In the genomic region with DNA sequence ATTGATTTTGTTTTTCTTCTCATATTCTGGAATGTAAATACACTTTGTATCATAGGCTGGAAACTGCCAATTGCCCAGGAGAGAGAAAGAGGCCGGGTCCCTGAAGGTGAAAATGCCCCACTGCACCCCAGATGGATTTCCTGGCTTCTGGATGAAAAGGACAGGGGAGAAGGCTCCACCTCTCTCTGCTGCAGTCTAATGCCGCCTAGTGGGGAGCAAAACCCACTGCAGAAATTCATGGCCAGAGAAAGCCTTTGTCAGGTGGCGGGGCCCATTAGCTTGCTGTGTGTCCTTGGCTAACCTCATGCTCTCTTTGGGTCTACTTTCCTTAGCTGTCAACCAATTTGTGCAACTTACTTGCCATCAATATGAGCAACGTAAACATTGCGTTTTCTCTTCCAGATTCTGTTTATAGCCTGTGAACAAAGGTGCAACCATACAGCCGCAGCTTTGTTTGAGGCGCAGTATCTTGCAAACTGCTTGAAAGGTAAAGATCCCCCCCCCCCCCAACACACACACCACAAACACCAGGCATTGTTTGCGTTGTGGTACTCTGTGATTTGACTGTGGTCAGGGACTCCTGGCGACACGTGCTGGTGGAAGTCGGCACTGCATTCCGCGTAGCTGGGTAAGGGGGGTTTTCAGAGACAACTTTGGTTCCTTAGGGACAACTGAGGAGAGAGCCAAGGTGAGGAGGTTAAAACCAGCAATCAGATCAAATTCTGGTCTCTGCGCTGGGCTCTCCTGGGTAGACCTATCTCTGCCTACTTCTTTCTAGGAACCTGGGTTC, we compare ENCODE assay signal across 9 mouse cellular contexts. TPM values are rescaled to one million over a fixed set of nuclear protein-coding genes. Genes with fewer than 3 reads are reported as not detected.
A peak's percentile ranks its signal among the peaks of the same experiment; 100 is the strongest.
DNase-seq lines count a peak whose midpoint lies in the region; ATAC-seq and TF ChIP-seq lines count a peak whose summit lies in the region.
"Had no signal": no experiment of that assay in that cellular context is flagged by ENCODE, and none has a peak within 500 bp of the region (broad histone marks: within the 10 kb centered on the region; RNA-seq: fewer than 3 reads in every experiment).

No protein-coding gene starts in this region.

- 43% methylated on average over 14 of the region's 14 CpGs for WGBS in kidney, adult 2 months
- WGBS in kidney, embryonic 16.5 days, result 43% methylated on average over 14 of the region's 14 CpGs
- 41% methylated on average over 14 of the region's 14 CpGs for WGBS in lung, adult 2 months

- no peak overlapping the region for H3K9ac ChIP-seq in kidney, embryonic 16.5 days (replicated peaks; ENCODE audit: low read length)
- H3K9ac ChIP-seq in ES-Bruce4 (ENCODE audit: low read depth, poor library complexity, severe bottlenecking), result no peak overlapping the region

- no peak overlapping the region for H3K27ac ChIP-seq in kidney, adult 2 months (ENCODE audit: insufficient read depth, low read depth, low read length)
- no peak overlapping the region for H3K27ac ChIP-seq in kidney, embryonic 16.5 days (ENCODE audit: low read length)
- H3K27ac ChIP-seq in ES-Bruce4 (ENCODE audit: insufficient read depth, low read length), result no peak overlapping the region
- H3K27ac ChIP-seq: macrophage had no signal

- peak; percentile 84 for TF ChIP-seq CTCF in kidney, adult 2 months (conservative IDR thresholded peaks at IDR 0.05; ENCODE audit: insufficient read depth, insufficient read length, low read depth, low read length)
- TF ChIP-seq CTCF in ES-Bruce4 (IDR thresholded peaks at IDR 0.05; ENCODE audit: low read depth, low read length), result peak; percentile 85
- peak; percentile 78 for TF ChIP-seq CTCF in lung, adult 2 months (IDR thresholded peaks at IDR 0.05; ENCODE audit: insufficient read depth, low read length)

- no peaks in the 10 kb centered on the region for H3K27me3 ChIP-seq in kidney, adult 2 months (replicated peaks; ENCODE audit: control insufficient read depth, insufficient read depth, low read length)
- H3K27me3 ChIP-seq in kidney, embryonic 16.5 days (ENCODE audit: insufficient read depth, low read length), result no peaks in the 10 kb centered on the region
- H3K27me3 ChIP-seq in ES-Bruce4 (ENCODE audit: control insufficient read depth, insufficient read depth, low read length, poor library complexity, severe bottlenecking), result no peaks in the 10 kb centered on the region

- TF ChIP-seq EP300 in ES-Bruce4 (IDR thresholded peaks at IDR 0.05; ENCODE audit: insufficient read depth, low read depth, low read length), result no peak

- no peaks in the 10 kb centered on the region for H3K36me3 ChIP-seq in kidney, adult 2 months (ENCODE audit: control insufficient read depth, insufficient read depth, low read length)
- no peaks in the 10 kb centered on the region for H3K36me3 ChIP-seq in kidney, embryonic 16.5 days (ENCODE audit: insufficient read depth, low read length)
- H3K36me3 ChIP-seq in ES-Bruce4 (ENCODE audit: control insufficient read depth, insufficient read depth, low read length, poor library complexity, severe bottlenecking), result no peaks in the 10 kb centered on the region

- TF ChIP-seq POLR2A in kidney, adult 2 months (IDR thresholded peaks at IDR 0.05; ENCODE audit: low read depth, low read length), result no peak
- no peak for TF ChIP-seq POLR2A in ES-Bruce4 (IDR thresholded peaks at IDR 0.05; ENCODE audit: insufficient read depth, low read length)
- no peak for TF ChIP-seq POLR2A in lung, adult 2 months (IDR thresholded peaks at IDR 0.05; ENCODE audit: borderline replicate concordance, extremely low read depth, low read depth, low read length)

- DNase-seq in kidney, adult 2 months, result peak; percentile 78
- peak; percentile 35 for DNase-seq in adrenal gland, postnatal 25 days
- peak; percentile 48 for DNase-seq in lung, adult 2 months
- no peak for DNase-seq in layer of hippocampus, postnatal 36 days
- DNase-seq in left cerebral cortex, adult 11 months (ENCODE audit: low spot score), result no peak

- H3K4me2 ChIP-seq in kidney, embryonic 16.5 days (replicated peaks; ENCODE audit: low read depth, low read length), result no peak overlapping the region

- peaks cover 12% of the 10 kb centered on the region for H3K4me1 ChIP-seq in kidney, adult 2 months (ENCODE audit: control insufficient read depth, insufficient read depth, low read length)
- 0 out of 2 replicates have a peak, but pooled peaks cover 5% of the 10 kb centered on the region for H3K4me1 ChIP-seq in kidney, embryonic 16.5 days (ENCODE audit: insufficient read depth, low read length)
- peaks cover 3% of the 10 kb centered on the region for H3K4me1 ChIP-seq in ES-Bruce4 (ENCODE audit: control insufficient read depth, insufficient read depth, low read length)
- H3K4me1 ChIP-seq in lung, adult 2 months (ENCODE audit: control insufficient read depth, insufficient read depth, low read length), result peaks cover 2% of the 10 kb centered on the region

- H3K9me3 ChIP-seq in kidney, embryonic 16.5 days (ENCODE audit: low read length), result no peaks in the 10 kb centered on the region
- H3K9me3 ChIP-seq in ES-Bruce4 (replicated peaks; ENCODE audit: control insufficient read depth, insufficient read depth, low read length, poor library complexity, severe bottlenecking), result no peaks in the 10 kb centered on the region

- no peak for ATAC-seq in kidney, embryonic 16.5 days (ENCODE audit: low FRiP score, low TSS enrichment)
- no peak for ATAC-seq in monocyte, adult 5-6 weeks (replicated peaks; ENCODE audit: insufficient number of reproducible peaks, low FRiP score, low TSS enrichment, poor library complexity, severe bottlenecking)

- H3K4me3 ChIP-seq in kidney, adult 2 months (ENCODE audit: insufficient read depth, low read depth, low read length), result no peak overlapping the region
- no peak overlapping the region for H3K4me3 ChIP-seq in kidney, embryonic 16.5 days (ENCODE audit: low read length)
- no peak overlapping the region for H3K4me3 ChIP-seq in ES-Bruce4 (ENCODE audit: low read depth, low read length)
- H3K4me3 ChIP-seq in lung, adult 2 months (replicated peaks; ENCODE audit: extremely low read depth, low read depth, low read length), result no peak overlapping the region

RNA-seq across cellular contexts. Expression of gene Cebpb, which starts 13.4 kb away (rescaled TPM):
- 45.3 and 70.3 TPM in 2 replicates for polyA plus RNA-seq in kidney, adult 2 months (2012; rRNA removed)
- 0.34 and 0.45 TPM in 2 replicates for polyA plus RNA-seq in kidney, embryonic 16.5 days (2015; fragmentation: Nextera tagmentation; extraction: Ambion mirVana)
- polyA plus RNA-seq in ES-Bruce4 (2011; ENCODE audit: insufficient read depth, insufficient read length, low read depth, missing spikeins), result 9.2 and 10.4 TPM in 2 replicates
- total RNA-seq in adrenal gland, postnatal 25 days (2021), result 483 and 585 TPM in 2 replicates
- polyA plus RNA-seq in lung, adult 2 months (2012; rRNA removed), result 295 and 767 TPM in 2 replicates
- total RNA-seq in layer of hippocampus, postnatal 36 days (2021), result 10 to 100 TPM; 32.6 to 34.3 TPM
- total RNA-seq in monocyte, adult 5-6 weeks (2017), result 255 to 567 TPM (median 357 TPM) in 3 replicates

RNA-seq across cellular contexts. Expression of gene Gm20431, which starts 14.0 kb away (rescaled TPM):
- polyA plus RNA-seq in kidney, adult 2 months (2012; rRNA removed), result 30.7 and 31.8 TPM in 2 replicates
- polyA plus RNA-seq in kidney, embryonic 16.5 days (2015; fragmentation: Nextera tagmentation; extraction: Ambion mirVana), result 1.3 and 6.1 TPM in 2 replicates
- 3.2 and 7.0 TPM in 2 replicates for polyA plus RNA-seq in ES-Bruce4 (2011; ENCODE audit: insufficient read depth, insufficient read length, low read depth, missing spikeins)
- total RNA-seq in adrenal gland, postnatal 25 days (2021), result 12.1 and 15.7 TPM in 2 replicates
- polyA plus RNA-seq in lung, adult 2 months (2012; rRNA removed), result 11.3 and 11.6 TPM in 2 replicates
- 10 to 100 TPM; 39.4 to 47.0 TPM for total RNA-seq in layer of hippocampus, postnatal 36 days (2021)
- not detected in 3 replicates for total RNA-seq in monocyte, adult 5-6 weeks (2017)
- polyA plus RNA-seq: macrophage had no signal

RNA-seq across cellular contexts. Expression of gene Tmem189, which starts 14.3 kb away (rescaled TPM):
- 288 and 414 TPM in 2 replicates for polyA plus RNA-seq in kidney, adult 2 months (2012; rRNA removed)
- 54.9 and 58.8 TPM in 2 replicates for polyA plus RNA-seq in kidney, embryonic 16.5 days (2015; fragmentation: Nextera tagmentation; extraction: Ambion mirVana)
- 41.9 and 45.6 TPM in 2 replicates for polyA plus RNA-seq in ES-Bruce4 (2011; ENCODE audit: insufficient read depth, insufficient read length, low read depth, missing spikeins)
- total RNA-seq in adrenal gland, postnatal 25 days (2021), result 37.4 and 40.5 TPM in 2 replicates
- 113 and 138 TPM in 2 replicates for polyA plus RNA-seq in lung, adult 2 months (2012; rRNA removed)
- 10 to 100 TPM; 46.2 to 51.6 TPM for total RNA-seq in layer of hippocampus, postnatal 36 days (2021)
- total RNA-seq in monocyte, adult 5-6 weeks (2017), result 55.2 to 64.6 TPM (median 57.9 TPM) in 3 replicates

RNA-seq across cellular contexts. Expression of gene Ube2v1, which starts 43.4 kb away (rescaled TPM):
- polyA plus RNA-seq in kidney, adult 2 months (2012; rRNA removed), result 108 and 114 TPM in 2 replicates
- polyA plus RNA-seq in kidney, embryonic 16.5 days (2015; fragmentation: Nextera tagmentation; extraction: Ambion mirVana), result 319 and 338 TPM in 2 replicates
- 189 and 193 TPM in 2 replicates for polyA plus RNA-seq in ES-Bruce4 (2011; ENCODE audit: insufficient read depth, insufficient read length, low read depth, missing spikeins)
- 187 and 190 TPM in 2 replicates for total RNA-seq in adrenal gland, postnatal 25 days (2021)
- 102 and 135 TPM in 2 replicates for polyA plus RNA-seq in lung, adult 2 months (2012; rRNA removed)
- total RNA-seq in layer of hippocampus, postnatal 36 days (2021), result 100 to 1,000 TPM; 208 to 231 TPM
- 43.7 to 97.6 TPM (median 59.7 TPM) in 3 replicates for total RNA-seq in monocyte, adult 5-6 weeks (2017)

Comparison
In these comparisons a context has a peak if more than half of its experiments do, and no peak if none do; other contexts are left out.
1. DNase-seq: peak in kidney, adult 2 months (single experiment), adrenal gland, postnatal 25 days (single experiment) and lung, adult 2 months (single experiment); none in layer of hippocampus, postnatal 36 days (0 of 2) and left cerebral cortex, adult 11 months (single experiment).
2. Peak in every context shown above with its lines, with median percentiles within 50 percentile points of each other: CTCF ChIP-seq.